Mouse (Mus musculus): ENCODE measurements around the gene Tgif2lx1.
"Not testable (repeated sequence)": the region's sequence is repeated elsewhere in the genome, so short reads cannot be mapped to it uniquely, and the experiment has no call there.

Tgif2lx1 gene

GRCm38 (mm10) chrX:118480637-118481036 lies at the start of gene Tgif2lx1:
Tgif2lx1 (minus strand) TSS chrX:118480737.
- not testable (repeated sequence) for DNase-seq
